Mouse (Mus musculus) megakaryocyte, embryonic 14.5 days (primary cell): Measurements from ENCODE around the gene Zfp316.

Experiments
- FLI1 ChIP-seq: IDR thresholded peaks from 2 replicates; pipeline ENCODE4 v1.6.1; 2012; ENCODE audit warnings: low read length, inconsistent platforms, mixed read lengths
- GATA1 ChIP-seq: IDR thresholded peaks from 3 replicates; pipeline ENCODE4 v1.6.1; 2012; ENCODE audit warnings: mixed read lengths, low read length, inconsistent platforms, borderline replicate concordance

- TF ChIP-seq GATA1 (no peak), FLI1 (no peak)
Observed at GRCm38 (mm10) chr5:143261636-143262035, 8.2 kb downstream of the Zfp316 start.
